Mouse (Mus musculus) cerebellum, adult 9-10 months (tissue): Measurements from ENCODE around the gene Eef1akmt2.
A peak's percentile ranks its signal among the peaks of the same experiment; 100 is the strongest.

Experiments used
- DNase-seq: peaks from one replicate; pipeline ENCODE4 v3.0.0; 2022

Gene Eef1akmt2

DNA sequence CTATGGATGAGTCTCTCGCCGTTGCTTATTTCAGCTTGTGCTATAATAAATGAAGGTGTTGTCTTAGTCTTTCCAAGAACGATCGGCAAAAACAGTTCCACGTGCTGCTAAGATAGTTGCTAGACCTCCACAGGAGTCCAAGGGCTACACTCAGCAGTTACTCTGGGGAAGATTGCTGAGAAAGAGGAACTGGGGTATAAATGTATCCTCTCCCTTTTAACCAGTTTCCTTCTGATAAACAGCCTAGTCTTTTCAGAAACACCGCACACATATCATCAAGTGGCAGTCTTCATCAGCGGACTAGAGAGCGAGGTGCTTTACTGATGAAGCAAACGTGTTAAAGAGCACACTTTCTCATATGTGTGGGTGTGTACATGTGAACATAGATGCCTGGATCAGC lies 13.8 kb upstream of the Eef1akmt2 start:
- no peak for DNase-seq

DNA sequence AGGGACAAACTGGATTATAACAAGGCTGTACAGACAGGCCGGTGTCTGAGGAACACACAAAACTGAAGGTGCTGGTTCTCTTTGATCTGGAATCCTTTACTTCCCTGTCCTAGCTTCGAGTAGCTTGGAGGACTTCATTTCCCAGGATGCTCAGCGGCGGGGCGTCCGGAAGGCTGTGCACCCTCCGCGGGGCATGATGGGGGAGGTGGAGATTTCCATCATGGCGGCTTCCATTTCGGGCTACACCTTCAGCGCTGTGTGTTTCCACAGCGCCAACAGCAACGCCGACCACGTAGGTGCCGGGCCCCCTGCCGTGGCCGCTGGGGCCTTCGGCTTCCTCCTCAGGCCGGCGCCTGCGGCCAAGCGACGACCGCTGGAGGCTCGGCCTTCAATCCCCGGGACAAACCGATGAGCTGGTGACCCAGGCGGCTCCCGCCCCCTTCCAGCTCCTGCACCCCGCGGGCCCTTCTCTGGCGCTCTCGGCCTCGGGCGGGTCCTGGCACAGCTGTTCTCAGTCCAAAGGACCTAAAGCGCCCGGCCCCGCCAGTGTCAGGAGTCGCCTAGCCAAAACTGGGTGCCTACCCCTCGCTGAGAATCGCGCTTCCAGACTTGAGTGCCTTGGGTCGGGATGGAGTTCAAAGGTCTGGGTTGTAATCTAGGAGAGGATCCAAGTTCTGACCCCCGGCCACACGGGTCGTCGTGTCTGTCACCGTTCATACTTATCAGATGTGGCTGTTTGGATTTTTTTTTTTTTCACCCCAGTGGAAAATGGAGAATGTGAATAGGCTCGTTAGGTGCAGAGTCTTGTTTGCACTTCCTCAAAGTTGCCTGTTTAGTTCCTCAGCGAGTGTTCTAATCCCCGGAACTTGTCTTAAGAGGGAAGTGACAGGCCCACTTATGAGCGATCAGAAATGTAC lies 6.8 kb upstream of the Eef1akmt2 start, which contains the start of gene Abraxas2:
Abraxas2 (plus strand) TSS at position 184 of the 917 bp plus-strand sequence.
- peak; percentile 87 for DNase-seq

DNA sequence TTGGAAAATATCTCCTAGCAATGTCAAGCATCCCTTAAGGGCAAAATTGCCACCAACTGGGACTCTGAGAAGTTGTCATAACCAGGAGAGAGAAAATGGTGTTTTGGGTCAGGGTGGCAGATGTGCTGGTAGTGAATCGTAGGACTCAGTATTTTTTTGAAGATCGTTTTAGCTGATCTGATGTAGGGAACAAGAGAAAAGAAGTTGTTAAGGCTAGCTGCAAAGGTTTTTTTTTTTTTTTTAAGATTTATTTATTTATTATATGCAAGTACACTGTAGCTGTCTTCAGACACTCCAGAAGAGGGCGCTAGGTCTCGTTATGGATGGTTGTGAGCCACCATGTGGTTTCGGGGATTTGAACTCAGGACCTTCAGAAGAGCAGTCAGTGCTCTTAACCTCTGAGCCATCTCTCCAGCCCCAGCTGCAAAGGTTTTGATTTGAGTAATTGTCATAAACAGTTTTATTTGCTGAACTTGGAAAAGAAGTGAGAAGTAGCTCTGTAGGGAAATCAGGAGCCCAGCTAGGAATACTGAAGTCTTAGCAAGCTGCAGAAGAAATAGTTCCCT lies 5.7 kb upstream of the Eef1akmt2 start:
- no peak for DNase-seq

DNA sequence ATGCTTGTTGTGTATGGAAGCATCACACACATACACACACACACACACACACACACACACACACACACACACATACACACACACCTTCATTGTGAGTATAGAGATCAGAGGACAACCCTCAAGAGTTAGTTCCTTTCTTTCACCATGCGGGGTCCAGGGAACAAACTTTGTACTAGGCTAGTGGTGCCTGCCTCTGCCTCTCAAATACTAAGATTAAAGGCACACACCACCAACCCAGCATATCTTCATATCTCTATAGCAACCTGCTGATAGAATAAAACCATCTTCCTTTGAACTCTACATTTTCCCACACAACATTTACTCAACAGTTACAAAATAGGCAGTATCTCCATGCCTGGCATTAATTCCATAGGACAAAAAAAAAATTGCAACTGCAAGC lies 3.6 kb upstream of the Eef1akmt2 start:
- no peak for DNase-seq

DNA sequence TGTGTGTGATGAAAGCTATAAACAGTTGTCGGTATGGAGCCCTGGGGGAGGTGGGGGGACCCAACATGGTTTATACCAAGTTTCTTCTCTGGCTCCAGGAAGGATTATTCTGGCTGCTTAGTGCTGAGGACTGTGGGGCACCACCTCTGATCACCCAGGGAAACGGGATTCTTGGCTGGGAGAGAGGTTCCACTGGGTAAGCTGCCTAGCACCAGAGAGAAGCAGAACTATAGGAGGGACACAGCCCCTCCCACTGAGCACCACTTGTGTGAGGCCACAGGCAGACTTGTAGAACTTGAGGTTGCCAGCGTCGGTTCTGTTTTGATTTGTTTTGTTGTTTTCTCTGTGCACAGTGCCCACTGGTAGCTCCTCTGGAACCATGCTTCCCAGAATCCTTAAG lies 1.5 kb upstream of the Eef1akmt2 start:
- no peak for DNase-seq

DNA sequence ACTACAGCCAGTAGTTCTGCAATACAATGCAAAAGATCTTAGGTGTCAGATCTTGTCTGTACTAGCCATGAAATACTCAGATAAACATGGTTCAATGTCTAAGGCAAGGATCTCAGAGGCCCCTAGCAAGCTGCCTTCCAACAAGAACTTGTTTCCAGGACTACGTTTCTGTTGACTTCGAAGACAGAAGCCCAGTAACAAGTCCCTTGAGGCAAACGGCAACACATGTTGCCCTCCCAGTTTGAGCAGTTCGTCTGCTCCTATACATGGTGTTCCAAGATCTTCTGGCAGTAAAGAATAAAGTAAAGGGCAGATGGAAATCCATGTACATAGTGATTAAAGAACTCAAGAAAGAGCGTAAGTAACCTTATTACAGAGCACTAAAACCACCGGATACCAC lies 888 bp upstream of the Eef1akmt2 start:
- no peak for DNase-seq

DNA sequence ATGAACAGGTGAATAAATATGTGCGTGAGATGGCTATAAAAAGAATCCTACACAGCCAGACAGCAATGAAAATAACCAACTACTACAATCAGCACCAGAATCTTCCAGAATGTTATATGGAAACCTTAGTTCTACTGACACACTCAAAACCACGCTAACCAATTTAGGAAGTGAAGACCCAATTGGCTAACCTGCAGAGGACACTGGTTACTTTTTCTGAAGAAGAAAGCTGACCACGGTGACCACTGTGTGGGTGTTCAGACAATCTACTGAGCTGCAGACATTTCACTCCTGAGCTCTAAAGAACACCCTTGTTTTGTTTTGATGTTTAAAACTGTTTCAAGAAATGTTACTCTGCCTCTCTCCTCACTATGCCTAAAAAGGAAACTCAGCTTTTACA lies 9.3 kb downstream of the Eef1akmt2 start:
- DNase-seq, result no peak

DNA sequence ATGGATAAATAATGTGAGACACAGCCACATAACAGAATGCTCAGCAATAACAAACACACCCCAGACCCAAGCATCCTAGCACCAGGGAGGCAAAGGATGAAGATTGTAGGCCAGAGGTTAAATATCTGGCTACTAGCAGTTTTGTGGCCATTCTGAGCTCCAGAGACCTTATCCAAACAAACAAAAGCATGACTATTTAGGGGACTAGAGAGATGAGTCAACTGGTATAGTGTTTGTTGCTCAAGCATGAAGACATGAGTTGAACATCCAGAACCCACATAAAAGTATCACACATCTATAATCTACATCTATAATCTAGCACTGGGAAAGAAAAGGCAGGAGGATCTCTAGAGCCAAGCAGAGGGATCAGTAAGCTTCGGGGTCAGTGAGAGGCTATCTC lies 10.0 kb downstream of the Eef1akmt2 start:
- DNase-seq, result no peak

DNA sequence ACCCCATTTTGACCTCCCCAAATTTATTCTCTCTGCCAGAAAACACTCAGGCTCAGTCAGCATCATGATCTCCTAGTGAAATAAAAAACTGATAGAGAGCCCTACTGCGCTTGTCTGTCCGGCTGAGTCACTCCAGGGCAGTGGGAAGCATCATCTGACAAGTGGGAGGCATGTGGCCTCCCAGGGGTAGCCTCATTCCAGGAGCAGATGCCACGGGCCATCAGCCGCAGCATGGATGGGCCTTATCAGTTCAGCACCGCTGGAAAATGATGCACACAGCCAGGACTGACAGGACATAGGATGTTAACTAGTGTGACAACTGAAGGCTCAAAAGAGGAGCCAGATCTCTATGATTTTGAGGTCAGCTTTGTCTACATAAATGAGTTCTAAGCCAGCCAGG lies 11.2 kb downstream of the Eef1akmt2 start:
- no peak for DNase-seq

DNA sequence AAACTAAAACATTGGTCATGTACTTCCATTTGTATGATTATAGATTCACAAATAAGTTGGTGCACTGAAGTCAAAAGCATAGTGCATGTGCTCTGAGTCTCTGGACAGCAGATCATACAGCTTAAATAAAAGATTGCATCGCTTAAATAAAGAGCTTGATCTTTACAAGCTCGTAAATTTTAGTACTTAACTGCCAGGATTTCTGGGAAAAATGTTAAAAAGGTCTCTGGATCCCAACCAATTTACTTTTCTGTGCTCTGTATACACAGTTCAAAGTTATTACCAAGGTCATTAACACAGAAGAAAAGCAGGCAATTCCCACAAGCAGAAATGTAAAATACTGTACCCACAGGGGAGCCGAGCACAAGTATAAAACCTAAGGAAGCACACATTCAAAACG lies 21.5 kb downstream of the Eef1akmt2 start:
- no peak for DNase-seq

DNA sequence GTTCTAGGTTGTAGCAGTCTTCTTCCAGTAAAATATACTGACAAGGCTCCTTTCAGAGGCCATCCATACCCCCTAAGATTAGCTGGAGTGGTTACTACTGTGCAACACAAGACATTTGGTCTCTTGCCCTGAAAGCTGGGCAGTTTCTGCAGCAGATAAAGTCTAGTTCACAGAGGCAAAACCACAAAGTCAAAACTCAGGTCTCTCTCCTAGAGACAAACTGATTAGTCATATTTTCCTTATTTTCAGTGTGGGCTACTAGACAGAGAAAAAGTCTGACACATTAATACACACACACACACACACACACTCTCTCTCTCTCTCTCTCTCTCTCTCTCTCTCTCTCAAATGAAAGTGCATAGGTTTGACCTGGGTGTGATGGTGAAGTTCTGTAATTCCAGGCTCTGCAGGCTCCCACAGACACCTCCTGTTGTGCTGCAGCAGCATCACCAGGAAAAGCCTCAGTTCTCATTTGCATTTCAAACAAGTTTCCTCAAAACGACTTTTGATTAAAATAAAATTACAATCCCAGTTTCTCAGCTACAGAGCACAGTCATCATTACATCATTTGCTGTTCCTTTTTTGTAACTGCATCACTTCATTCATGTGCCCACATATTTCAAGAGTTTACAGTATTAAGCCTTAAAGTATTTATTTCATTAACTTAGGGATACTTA lies 28.0 kb downstream of the Eef1akmt2 start:
- DNase-seq, result no peak

DNA sequence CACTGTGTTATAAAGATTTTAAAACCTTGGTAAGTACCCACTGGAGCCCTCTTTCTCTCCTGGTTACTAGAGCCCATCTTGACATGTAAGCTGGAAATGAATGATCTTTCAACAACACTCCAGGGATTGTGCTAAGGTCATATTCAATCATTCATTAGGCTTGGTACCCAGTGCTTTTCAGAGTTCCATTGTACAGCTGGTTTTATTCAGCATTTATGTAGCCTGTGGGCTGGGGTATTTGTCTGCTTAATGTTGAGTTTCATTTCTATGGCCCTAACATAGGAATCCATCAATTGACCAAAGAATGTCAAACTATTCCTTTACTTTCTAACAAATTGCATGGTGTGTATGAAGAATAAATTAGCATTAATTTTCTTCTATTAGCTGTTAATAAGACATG lies 28.6 kb downstream of the Eef1akmt2 start:
- no peak for DNase-seq

DNA sequence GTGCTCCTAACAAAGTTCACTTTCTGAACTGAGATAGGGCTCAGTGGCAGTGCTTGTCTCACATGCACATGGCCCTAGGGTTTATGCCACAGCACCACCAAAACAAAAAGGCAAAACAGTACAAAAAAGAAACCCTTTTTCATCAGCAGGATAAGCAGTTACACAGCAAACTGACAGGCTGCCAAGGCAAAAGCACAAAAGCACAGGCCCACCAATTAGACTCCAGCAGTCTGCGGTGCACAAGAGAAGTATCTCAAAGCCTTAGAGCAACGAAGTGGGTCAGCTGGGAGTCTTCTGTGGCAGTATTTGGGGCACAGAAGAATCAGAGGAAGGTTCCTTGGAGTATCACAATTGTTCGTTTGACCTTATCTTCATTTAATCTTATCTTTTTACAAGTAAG lies 31.8 kb downstream of the Eef1akmt2 start:
- no peak for DNase-seq

DNA sequence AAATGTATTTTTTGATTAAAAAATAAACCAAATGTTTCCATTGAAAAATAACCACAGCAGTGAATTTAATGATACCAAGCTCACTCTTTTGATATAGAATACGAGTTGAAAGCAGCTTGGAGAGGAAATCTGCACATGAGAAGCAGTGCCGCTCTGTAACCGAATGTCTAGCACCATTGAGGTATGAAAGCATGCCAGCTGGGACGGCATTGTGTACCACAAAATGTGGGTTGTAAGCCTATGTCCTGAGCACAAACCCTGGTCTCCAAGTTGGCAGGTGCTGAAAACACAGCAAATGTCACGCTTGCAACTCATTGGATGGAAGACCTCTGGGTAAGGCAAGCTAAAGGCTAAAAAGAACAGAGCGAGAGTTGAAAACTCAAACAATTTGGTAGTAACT lies 35.4 kb downstream of the Eef1akmt2 start:
- no peak for DNase-seq

DNA sequence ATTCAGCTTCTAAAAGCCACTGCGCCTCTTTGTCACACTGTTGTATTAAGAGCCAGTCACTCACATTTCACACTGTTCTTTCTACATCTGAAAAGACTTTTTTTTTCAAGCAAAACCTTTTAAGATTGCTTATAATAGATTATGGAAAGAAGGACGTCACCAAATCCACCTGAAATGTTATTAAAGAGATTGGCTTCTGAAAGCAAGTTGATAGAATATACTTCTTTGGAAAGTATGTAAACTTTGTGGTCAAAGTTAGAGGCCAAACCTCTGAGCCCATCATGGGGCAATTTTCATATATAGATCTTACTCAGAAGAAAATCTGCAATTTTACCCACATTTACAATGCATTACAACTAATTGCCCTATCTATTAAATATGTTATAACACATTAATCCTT lies 35.9 kb downstream of the Eef1akmt2 start:
- DNase-seq, result no peak

DNA sequence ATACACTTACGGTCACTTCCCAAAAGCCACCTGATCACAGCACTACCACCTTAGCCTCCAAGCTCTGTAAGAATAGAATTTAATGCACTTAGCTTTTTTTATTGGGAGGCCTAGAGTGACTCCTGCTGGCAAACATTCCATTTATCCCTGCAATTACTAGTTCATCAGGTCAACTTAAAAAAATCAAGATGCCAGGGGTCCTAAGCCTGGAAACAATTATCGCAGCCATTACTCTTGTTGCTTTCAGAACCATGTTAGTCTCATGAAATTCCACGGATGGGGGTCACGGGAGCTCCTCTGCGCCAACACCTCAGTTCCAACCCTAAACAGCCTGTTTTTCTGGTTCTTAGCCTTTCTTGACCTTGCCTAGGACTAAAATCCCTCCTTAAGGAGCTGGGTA lies 37.4 kb downstream of the Eef1akmt2 start:
- peak; percentile 47 for DNase-seq

DNA sequence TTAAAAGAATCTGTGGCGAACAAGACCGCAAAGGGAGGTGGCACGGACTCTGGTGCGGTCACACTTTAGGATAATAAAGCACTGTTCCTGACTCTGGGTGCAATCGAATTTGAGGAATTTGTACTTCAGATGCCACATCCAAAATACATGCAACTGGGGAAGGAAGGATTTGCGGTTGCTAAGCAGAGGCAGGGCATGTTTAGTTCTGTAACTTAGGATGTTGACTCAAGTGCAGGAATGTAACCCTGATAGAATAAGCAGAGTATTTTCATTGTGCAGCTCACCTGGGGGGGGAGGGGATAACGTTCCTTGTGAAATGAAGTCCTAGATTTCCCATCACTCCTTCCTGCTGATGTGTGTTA lies 38.4 kb downstream of the Eef1akmt2 start:
- DNase-seq, result peak; percentile 70

DNA sequence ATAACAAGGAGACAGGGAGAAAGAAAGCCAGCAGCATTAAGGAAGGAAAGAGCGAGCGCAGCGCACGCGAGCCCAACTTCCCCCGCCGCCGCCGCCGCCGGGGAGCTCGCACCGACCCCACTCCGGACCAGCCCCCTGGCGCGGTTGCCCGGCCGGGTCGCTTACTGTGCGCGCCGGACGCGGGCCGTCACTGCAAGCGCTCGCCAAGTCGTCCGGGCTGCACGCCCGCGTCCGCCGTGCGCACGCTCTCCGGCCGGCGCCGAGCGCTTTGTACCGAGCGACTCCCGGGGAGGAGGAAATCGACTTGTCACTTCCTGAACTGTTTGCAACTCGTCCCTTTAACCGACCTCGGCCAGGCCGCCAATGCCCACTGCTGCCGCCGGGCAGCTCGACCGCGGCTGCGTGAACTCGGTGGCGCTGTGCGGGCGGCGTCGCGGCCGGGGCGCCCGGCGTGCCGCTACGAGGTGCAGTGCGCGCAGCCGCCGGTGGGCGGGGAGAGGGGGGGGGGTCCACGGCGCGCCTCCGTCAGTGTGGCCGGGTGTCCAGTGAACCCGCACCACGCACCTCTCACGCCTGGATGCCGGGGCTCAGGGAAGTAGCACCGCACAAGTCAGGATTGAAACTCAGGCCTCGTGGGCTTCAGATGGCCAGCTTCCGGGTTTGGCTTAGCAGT lies 38.9 kb downstream of the Eef1akmt2 start, which contains the start of gene Fam53b:
Fam53b (minus strand) TSS at position 471 of the 673 bp plus-strand sequence.
- DNase-seq, result peak; percentile 81

DNA sequence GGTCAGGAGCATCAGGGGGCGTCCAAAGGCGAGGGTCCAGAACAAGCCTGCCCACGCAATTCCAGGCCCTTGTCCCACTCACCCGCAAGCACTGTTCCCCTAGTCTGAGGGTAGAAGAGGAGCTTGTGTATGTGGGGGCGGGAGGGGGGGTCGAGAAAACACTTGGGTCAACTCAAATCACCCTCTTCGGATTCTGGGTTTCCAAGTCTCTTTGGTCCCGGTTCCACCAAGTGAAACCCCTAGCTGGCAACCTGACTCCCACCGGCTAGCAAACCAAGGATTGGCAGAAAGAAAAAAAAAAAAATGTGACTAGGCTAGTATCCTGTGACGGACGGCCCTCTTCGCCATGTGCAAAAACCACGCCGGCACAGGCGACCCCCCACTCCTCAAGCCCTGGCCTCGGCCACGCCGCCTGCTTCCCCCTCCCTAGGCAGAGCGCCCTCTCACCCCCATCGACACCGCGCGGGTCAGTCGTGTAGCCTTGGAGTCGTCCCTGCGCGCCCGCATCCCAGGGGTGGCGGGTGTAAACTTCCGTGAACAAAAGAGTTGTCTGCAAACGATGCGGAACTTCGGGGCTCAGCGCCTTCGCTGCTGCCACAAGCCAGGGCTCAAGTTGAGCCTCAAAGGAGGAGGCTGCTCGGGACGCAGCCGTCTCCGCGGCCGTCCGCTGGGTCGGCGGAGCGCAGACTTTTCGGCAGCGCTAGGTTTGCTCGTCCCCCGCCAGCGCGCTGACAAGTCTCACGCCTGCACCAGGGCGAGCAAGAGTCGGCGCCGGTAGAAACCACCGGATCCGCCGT lies 39.7 kb downstream of the Eef1akmt2 start:
- DNase-seq, result peak; percentile 68

DNA sequence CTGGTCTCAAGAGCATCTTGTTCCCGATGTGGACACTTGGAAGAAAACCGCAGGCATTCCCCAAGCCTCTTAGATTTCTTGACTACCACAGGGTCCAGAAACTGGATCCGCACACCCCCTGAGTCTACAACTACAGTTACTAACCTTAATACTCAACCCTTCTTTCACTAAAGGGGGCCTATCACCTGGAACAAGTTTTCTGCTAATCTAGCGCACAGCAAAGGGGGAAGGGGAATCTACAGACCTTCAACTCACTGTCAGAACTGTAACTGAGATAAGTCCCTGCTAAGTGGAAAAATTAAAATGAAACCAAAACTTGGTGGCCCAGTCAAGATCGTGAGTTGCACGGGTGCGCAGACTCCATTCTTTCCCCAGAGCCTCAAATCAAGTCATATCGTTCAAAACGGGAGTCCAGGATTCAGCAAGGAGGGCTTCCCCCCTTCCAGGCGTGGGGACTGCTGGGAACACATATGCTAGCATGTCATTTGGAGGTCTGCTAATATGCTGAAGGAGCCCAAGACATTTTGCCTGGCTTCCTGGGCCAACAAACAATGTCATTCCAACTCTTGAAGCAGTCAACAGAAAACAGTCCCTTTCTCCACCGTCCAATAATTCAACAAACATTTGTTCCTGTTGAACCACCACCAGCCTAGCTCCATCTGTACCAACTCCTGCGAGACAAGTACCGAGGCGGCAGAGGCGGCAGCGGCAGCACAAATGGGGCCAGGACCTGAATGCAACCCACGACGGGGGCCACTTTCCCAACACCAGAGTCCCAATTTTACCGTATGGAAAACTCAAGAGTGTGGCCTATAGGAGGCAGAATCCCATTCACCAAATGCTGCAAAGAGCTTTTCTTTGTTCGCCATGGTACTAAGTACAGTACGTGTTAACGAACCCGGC lies 40.5 kb downstream of the Eef1akmt2 start:
- DNase-seq, result peak; percentile 73

DNA sequence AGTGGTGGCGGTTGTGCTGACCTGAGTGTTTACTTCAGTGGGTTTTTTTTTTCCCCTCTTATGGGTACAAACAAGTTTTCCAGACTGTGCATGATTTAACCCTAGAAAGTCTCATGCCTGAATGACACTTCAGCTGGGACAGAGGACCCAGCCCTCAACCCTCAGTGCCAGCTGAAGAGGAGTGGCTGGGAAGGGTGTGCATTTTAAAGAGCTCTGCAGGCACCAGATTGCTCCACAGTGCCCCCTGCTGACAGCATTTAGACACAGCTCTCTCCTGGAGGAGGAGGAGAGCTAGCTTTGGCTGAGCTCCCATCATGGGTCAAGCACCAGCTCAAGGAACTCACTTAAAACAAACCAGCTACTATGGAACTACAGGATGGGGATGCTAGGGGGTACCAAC lies 41.6 kb downstream of the Eef1akmt2 start:
- peak; percentile 95 for DNase-seq
